ENCODE assay signal across 11 mouse cellular contexts in the genomic region with DNA sequence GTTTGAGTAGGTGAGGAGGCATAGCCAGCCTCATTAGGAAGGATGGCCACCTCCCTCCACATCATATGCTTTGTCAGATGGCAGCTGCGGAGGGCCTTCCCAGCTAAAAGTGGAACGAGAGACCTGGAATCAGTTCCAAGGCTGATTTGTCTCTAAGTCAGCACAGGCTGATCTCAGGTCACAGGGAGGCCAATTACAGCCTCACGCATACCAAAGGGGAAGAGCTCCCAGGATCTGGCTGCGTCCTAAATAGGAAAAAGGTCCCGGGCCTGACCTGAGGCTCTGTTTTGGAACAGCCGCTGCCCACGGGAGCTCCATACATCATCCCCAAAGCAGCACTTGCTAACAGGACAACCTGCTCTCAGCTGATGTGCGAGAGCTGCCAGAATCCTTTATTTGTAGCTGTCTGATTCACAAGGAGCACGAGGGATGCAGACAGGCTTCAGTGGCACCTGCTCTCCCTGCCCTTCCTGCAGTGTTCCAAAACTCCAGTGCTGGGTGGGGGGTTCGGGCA.
DNase-seq lines count a peak whose midpoint lies in the region; ATAC-seq and TF ChIP-seq lines count a peak whose summit lies in the region.
"Had no signal": no experiment of that assay in that cellular context is flagged by ENCODE, and none has a peak within 500 bp of the region (broad histone marks: within the 10 kb centered on the region; RNA-seq: fewer than 3 reads in every experiment).

No protein-coding gene starts in this region.

- H3K4me1 ChIP-seq in lung, embryonic 16.5 days (replicated peaks; ENCODE audit: control insufficient read depth, insufficient read depth, low read length), result no peaks in the 10 kb centered on the region
- peaks cover 3% of the 10 kb centered on the region; the same call in 1 of the 2 replicates for H3K4me1 ChIP-seq in limb, embryonic 14.5 days (ENCODE audit: control insufficient read depth, insufficient read depth, low read length)

- TF ChIP-seq POLR2A in limb, embryonic 14.5 days (IDR thresholded peaks at IDR 0.05; ENCODE audit: borderline replicate concordance, extremely low read depth, insufficient read depth, insufficient read length), result no peak

- DNase-seq in cerebellum, adult 9-11 months, result peak; percentile 63
- DNase-seq in cerebellum, postnatal 14 days, result no peak
- no peak for DNase-seq in lung, postnatal 10 days
- peak; percentile 84 for DNase-seq in gastrocnemius, postnatal 25 days
- DNase-seq in limb, embryonic 14.5 days (ENCODE audit: low spot score), result no peak
- no peak for DNase-seq in spleen, adult 18-20 months
- DNase-seq in lung, postnatal 14 days, result no peak

- H3K4me3 ChIP-seq in lung, embryonic 16.5 days (ENCODE audit: low read length), result no peak overlapping the region
- no peak overlapping the region for H3K4me3 ChIP-seq in limb, embryonic 14.5 days (replicated peaks; ENCODE audit: low read length)
- H3K4me3 ChIP-seq: embryonic facial prominence, embryonic 15.5 days had no signal

- H3K27me3 ChIP-seq in lung, embryonic 16.5 days (ENCODE audit: control insufficient read depth, insufficient read depth, low read depth, low read length), result no peaks in the 10 kb centered on the region
- no peaks in the 10 kb centered on the region for H3K27me3 ChIP-seq in limb, embryonic 14.5 days (ENCODE audit: control insufficient read depth, insufficient read depth, low read length)
- H3K27me3 ChIP-seq: CH12.LX; embryonic facial prominence, embryonic 15.5 days had no signal

- H3K27ac ChIP-seq in lung, embryonic 16.5 days (ENCODE audit: low read length), result no peak overlapping the region
- H3K27ac ChIP-seq in limb, embryonic 14.5 days (replicated peaks; ENCODE audit: low read depth, low read length), result no peak overlapping the region
- H3K27ac ChIP-seq: embryonic facial prominence, embryonic 15.5 days; macrophage had no signal

- no peaks in the 10 kb centered on the region; the same call in 1 of the 2 replicates for H3K36me3 ChIP-seq in lung, embryonic 16.5 days (ENCODE audit: control insufficient read depth, insufficient read depth, low read length)
- H3K36me3 ChIP-seq in limb, embryonic 14.5 days (ENCODE audit: control insufficient read depth, insufficient read depth, low read length), result no peaks in the 10 kb centered on the region

- H3K9me3 ChIP-seq in lung, embryonic 16.5 days (ENCODE audit: control insufficient read depth, low read length), result no peaks in the 10 kb centered on the region
- no peaks in the 10 kb centered on the region for H3K9me3 ChIP-seq in limb, embryonic 14.5 days (ENCODE audit: control insufficient read depth, low read length)
- H3K9me3 ChIP-seq: embryonic facial prominence, embryonic 15.5 days had no signal

- H3K9ac ChIP-seq in lung, embryonic 16.5 days (ENCODE audit: low read length), result no peak overlapping the region
- H3K9ac ChIP-seq in limb, embryonic 14.5 days (ENCODE audit: low read depth, low read length, severe bottlenecking), result no peak overlapping the region
- H3K9ac ChIP-seq: embryonic facial prominence, embryonic 15.5 days had no signal

- H3K4me2 ChIP-seq in lung, embryonic 16.5 days (ENCODE audit: low read depth, low read length), result no peak overlapping the region
- H3K4me2 ChIP-seq in limb, embryonic 14.5 days (replicated peaks; ENCODE audit: low read depth, low read length, severe bottlenecking), result no peak overlapping the region
- H3K4me2 ChIP-seq: embryonic facial prominence, embryonic 15.5 days had no signal

- 43% methylated on average over 10 of the region's 10 CpGs for WGBS in lung, embryonic 16.5 days
- 34% methylated on average over 10 of the region's 10 CpGs for WGBS in limb, embryonic 14.5 days

- ATAC-seq in lung, embryonic 16.5 days (ENCODE audit: low read depth), result 0 out of 2 replicates have a peak, but pooled peaks have one; percentile 21
- ATAC-seq in limb, embryonic 14.5 days (ENCODE audit: low FRiP score, low read depth), result peak; percentile 35; the same call in 1 of the 2 replicates

Comparison
In these comparisons a context has a peak if more than half of its experiments do, and no peak if none do; other contexts are left out.
1. DNase-seq: peak in cerebellum, adult 9-11 months (single experiment) and gastrocnemius, postnatal 25 days (single experiment); none in cerebellum, postnatal 14 days (0 of 2), lung, postnatal 10 days (single experiment), limb, embryonic 14.5 days (single experiment), spleen, adult 18-20 months (0 of 2) and lung, postnatal 14 days (single experiment).